Mouse (Mus musculus) heart, postnatal 0 days (tissue): Measurements from ENCODE around the gene Noc2l.

ENCODE experiments used
- CTCF ChIP-seq: IDR thresholded peaks from 2 replicates; pipeline ENCODE4 v1.5.1; 2016; ENCODE audit warnings: antibody characterized with exemption, control low read depth, low read depth
- EP300 ChIP-seq: IDR thresholded peaks from 2 replicates; pipeline ENCODE4 v1.6.1; 2016; ENCODE audit warnings: antibody characterized with exemption, low read depth

DNA sequence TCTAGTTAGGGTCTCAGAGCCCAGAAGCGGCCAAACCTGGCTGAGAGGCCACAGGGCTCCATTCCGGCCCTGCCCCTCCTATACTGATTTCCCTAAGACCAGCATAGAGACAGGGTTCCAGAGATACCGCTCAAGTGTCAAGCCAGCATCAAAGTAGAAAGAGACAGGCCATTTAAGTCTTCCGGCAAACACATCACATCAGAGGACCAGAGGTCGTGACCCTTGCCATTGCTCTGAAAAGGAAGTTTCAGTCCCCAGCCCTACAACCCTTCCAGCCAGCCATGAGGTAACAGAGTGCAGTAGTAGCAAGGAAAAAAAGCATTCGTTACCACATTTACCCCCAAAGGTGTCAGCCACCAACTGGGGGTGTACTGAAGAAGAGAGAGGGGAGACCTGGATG is 41.5 kb upstream of the Noc2l start:
- TF ChIP-seq CTCF, result no peak
- no peak for TF ChIP-seq EP300
